Mouse (Mus musculus) left cerebral cortex, postnatal 36 days (tissue): ENCODE results near the gene Mansc4. TPM values are rescaled to one million over a fixed set of nuclear protein-coding genes. Genes with fewer than 3 reads are reported as not detected.
A peak's percentile ranks its signal among the peaks of the same experiment; 100 is the strongest.

ENCODE experiments used
- DNase-seq, 2 experiments: peaks; one replicate each; pipeline ENCODE4 v3.0.0; 2021 to 2022; ENCODE audit warnings: low spot score in 2 of 2, mixed read lengths in 1 of 2
- intact Hi-C: fragments of 180-260 bp; cut with DNase I; formaldehyde crosslinking; loops from one replicate; pipeline ENCODE4 v1.15.1; 2025
- total RNA-seq, 2 experiments: library from RNA; stranded (reverse); gene quantifications; 2 replicates each; pipeline ENCODE4 v1.2.3; 2021

Mansc4 gene
- under 1 TPM in 1 of 2 experiments, not detected in 1; 0.30 TPM for total RNA-seq

DNA sequence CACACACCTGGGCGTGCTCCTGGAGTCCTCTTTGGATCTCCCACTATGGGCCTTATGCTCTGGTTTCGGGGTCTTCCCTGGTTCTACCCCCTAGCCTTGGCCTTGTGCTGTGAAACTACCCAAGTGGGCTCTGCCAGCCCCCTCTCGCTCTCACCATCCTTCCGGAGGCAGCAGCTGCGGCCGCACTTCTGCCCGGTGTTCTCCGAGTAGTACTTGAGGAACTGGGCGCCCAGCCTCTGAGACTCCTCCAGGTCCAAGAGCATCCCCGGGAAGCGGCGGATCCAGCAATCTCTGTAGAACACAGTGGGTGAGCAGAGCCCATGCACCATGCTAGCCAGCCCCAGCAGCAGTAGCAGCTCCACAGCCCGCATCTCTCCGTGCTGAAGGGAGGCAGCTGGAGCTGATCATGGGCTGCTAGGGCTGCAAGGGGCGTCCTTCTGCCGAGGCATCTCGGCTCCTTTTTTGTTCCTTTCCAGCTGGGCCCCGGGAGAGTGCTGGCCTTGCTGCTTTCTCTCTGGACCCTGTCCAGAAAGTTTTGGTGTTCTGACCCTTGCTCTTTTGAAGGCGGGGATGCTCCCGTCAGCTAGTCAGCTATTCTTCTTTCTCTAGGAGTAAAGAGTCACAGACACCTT is at the start of gene Mansc4:
Gene Mansc4 (minus strand): TSS at position 439 of the 632 bp plus-strand sequence.
- DNase-seq = peak in 1 of 2 experiments; percentile 13
- intact Hi-C loops = no loop called here

DNA sequence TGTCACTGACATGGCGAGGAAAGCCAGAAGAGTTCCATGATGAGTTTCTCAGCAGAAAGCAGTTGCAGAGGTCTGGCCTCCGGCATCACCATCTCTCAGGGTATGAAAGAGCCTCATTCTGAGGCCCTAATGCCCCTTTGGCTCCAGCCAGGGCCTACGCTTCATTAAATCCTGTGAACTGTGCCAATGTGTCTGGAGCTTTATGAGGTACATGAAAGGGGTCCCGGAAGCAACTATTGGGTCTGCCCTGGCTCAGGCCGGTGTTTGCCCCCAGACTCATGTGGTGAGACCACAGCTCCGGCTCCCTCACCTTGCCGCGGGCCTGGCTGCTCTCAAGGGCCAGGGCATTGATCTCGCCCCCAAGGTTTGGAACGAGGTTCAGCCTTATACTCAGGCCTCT is 40.4 kb upstream of the Mansc4 start:
- intact Hi-C loops = no loop called here
- no peak for DNase-seq

DNA sequence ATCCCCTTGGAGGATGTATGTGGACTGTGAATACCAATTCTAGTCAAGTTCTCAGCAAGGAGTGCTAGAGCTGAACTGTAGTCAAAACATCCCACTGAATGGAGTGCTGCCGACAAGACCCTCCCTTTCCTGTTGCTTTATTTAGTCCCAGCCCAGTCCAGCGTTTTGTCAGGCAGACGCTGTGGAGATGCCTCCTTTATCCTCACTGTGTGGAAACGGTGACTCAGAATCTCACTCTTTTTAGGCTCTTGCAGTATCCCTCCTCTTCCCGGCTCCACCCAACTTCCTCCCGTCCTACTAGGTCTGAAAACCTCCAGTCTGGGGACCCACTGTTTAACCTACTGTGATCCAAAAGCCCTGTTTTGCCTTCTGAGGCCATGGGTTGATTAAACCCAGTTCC is 34.5 kb upstream of the Mansc4 start:
- intact Hi-C loops = no loop called here
- DNase-seq = peak in 1 of 2 experiments; percentile 19

DNA sequence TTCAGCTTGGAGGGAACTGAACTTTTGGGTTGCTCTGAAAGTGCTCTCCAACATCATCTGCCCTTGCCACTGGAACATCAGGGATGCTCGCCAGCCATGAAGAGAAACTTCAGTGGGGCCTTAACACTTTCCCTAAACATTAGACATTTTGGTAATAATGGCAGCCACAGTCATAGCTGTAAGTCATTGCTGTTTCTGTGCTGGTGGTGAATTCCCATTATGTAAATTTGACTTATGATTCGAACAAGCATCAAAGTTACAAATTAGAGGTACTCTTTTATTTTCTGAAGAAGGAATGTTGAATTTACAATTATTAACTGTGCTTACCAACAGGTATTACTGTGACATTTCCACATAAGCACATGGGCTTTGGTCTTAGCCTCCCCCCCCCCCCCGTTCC is 31.4 kb upstream of the Mansc4 start:
- no peak for DNase-seq
- intact Hi-C loops = no loop called here

DNA sequence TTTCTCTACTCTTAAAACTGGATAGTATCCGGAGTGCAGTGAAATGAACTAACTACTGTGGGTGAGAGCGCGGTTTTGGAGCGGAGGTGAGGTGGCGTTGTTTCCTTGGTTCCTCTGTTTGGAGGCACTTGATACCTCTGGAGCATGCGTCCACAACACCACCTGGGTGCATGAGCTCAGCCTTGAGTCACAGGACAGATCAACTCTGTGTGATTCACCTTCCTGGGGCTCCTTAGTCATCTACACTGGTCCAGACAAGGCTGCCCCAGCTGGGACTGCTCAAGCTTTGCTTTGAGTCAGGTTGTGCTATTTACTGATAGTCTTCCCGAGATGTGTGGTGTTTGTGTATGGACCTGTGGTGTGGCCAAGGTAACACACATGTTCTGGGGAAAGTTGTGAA is 30.9 kb upstream of the Mansc4 start:
- no peak for DNase-seq

DNA sequence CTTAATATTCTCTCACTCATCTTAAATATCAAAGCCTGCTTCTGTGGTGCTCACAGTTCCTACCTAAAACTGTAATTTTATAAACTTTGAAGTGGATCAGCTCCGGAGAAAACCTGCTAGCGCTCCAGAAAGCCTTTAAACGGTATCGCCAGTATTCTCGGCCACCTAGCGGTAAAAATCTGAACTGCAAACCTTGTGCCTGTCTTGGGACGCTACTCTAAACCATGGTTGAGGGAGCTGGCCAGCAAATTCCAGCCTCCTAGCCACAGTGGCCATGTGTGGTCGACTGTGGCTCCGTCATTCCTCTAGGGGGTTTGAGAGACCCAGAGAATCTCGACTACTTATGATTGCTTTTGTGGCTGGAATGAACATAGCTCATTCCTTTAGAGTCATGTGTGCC is 29.7 kb upstream of the Mansc4 start:
- intact Hi-C loops = no loop called here
- peak; percentile 65 to 80 for DNase-seq

More for the DNA sequence above, 30.9 kb upstream of the Mansc4 start:
- intact Hi-C loops = no loop called here

DNA sequence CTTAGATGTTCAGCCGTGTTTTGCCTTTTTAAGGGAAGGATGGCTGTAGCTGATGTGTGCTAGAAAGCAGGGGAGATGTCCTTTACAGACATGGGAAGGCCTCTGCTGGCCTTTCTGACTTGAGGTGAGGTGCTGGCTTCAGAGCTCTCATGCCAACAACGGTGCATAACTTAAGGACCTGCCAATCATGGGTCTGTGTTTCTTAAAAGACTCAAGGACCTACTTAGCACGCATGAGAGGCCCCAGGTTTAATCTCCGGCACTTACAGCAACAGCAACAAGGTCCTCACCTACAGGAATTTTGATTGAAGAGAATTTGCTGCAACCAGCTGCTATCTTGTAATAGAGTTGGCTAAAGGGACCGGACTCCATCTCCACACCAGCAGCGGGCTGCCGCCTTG is 22.5 kb upstream of the Mansc4 start:
- intact Hi-C loops = no loop called here
- no peak for DNase-seq

DNA sequence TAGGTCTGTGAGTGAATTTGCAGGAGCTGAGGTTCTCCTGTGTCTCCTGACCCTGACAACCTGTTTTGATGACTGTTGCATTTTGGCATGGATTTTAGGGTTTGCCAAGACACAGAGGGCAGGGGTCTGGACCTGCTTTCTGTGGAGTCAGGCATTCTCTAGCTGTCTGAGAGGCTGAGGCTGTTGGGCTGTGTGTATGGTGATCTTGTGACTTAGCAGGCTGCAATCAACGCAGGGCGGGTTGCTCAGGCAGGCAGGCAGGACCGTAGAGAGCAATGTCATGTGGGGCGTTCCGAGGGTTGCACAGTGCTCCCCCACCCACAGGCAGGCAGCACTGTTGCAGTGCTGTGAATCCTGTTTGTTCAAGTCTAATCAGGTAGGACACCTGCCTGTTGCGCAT is 19.9 kb upstream of the Mansc4 start:
- intact Hi-C loops = no loop called here
- DNase-seq = no peak

DNA sequence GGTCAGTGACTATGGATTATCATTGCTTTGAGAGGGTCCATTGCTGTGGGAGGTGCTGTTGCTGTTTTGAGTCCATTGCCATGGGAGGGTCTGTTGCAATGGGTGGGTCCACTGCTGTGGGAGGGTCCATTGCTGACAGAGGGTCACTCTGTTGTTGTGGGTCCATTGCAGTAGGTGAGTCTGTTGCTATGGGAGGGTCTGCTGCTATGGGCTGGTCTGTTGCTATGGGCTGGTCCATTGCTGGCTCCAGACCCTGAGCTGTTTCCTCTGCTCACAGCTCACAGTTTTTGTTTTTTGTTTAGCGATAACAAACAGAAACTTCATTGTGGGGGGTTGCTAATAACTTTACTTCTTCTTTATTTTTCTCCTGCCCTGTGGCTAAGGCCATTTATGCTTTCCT is 18.7 kb upstream of the Mansc4 start:
- no peak for DNase-seq
- intact Hi-C loops = no loop called here

DNA sequence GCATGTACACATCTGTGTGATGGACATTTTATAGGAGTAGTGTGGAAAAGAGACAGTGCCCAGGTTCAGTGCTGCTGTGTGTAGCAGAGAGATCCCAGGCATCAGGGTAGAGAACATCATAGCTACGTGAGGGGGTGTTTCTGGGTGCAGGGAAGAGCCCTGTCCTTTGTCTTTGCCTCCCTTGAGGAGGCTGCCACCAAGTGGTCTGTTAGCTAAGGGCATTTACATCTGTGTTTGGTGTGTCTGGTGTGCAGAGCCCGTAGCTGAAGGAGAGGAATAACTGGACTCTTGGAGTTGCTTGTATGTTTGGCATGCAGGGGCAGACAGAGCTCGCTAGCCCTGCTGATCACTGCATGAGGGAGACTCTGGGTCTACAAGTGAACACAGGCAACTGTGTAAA is 15.5 kb upstream of the Mansc4 start:
- intact Hi-C loops = no loop called here

DNA sequence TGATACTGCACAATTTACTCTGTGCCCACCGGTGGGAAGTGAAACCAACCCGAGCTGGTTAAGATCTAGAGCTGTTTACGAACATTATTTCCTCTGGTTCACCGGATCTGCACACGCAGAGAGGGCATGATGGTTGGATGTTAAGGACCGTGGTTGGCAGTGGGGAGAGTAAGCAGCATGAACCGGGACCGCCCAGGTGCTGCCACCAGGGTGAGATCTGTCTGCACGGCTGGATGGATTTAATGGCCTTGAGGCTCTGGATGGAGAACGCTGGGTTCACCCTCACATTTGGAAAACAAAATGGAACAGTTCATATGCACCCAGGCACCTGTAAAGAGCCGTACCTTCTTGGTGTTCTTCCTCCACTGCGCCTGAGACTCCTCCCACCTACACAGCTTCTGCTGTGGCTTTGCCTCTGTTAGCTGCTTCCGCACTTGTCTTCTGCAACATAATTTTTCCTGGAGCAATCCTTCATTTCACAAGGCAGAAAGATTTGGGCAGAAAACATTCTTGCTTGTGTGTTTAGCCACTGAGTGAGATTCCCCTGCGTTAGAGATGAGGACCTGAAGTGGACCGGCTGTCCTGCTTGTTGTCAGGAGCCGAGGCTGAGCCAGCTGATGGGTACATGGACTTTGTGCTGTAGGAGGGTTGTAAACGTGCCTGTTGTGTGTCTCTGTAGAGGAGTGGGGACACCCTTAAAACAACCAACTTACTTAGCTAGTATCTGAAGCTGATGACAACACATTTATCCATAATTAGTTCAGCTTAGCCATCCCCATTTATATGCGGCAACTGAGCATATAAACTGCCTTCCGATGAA is 12.8 kb upstream of the Mansc4 start:
- intact Hi-C loops = no loop called here
- DNase-seq = peak; percentile 15 to 33

More for the DNA sequence above, 15.5 kb upstream of the Mansc4 start:
- no peak for DNase-seq

DNA sequence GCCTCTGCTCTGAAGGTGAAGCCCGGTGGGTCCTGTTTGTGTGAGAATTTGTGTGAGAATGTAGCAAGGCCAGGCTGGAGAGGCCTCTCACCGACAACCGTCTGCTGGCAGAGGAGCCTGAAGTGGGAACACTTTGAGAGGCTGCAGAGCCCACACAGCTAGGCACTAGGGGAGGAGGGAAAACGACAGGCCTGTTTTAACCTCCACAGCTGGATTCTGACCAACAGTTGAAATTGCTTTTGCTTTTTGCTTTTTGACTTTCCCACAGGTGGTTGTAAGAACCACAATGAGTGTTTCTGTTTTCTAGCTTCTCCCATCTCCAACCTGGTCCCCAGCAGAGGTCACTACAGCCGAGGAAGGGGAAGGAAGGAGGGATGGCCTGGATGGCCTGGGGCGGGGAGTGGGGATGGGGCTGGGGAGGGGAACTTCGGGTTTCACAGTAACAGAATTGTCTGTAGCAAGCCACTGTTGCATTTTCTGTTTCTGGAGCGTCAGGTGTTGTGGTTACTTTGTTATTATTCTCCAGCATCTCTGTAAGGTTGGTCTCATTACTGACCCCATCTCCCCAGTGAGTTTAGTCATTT is 10.6 kb upstream of the Mansc4 start:
- no peak for DNase-seq
- intact Hi-C loops = no loop called here

DNA sequence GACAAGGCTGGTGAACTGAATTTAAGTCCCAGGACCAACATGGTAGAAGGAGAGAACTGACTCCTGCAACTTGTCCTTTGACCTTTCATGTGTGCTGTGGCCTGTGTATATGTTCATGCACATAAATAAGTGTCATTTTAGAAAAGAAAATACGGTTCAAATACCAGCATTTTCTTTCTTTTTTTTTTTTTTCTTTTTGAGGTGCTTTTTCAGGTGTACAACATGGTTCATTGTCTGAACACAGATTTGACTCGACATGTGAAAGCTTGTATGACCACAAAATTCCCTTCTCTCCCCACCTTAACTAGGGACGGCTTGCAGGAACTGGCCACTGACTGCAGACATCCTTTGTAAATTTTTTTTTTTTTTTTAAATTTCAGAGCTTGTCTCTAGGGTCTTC is 10.1 kb upstream of the Mansc4 start:
- intact Hi-C loops = no loop called here
- DNase-seq = no peak

DNA sequence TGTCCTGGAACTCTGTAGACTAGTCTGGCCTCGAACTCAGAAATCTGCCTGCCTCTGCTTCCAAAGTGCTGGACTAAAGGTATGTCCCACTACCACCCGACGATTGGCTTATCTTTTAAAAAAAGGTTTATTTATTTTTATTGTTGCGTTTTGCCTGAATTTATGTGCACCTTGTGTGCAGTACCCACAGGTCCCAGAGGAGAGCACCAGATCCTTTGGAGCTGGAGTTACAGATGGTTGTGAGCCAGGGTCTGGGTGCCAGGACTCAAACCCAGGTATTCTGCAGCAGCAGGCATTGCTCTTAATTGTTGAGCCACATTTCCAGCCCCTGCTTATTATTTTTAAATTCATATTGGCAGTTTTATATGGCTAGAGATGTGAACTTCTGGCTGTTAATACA is 9.3 kb upstream of the Mansc4 start:
- no peak for DNase-seq

DNA sequence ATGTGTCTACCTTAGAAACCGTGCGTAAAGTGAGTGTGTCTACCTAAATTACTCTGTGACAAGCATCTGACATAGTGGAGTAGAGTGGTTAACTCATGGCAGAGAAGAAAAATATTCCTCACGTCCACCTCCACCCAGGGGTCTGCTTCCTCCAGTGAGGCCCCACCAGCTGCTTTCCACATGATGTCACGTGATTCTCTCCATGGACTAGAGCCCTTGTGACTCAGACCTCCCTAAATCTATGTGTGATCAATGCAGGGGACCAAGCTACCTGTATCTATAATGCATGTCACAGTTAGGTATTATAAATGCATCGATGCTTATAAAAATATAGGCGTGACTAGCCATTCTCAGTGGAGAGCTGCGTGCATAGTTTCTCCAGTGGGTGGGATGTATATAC is 7.9 kb upstream of the Mansc4 start:
- intact Hi-C loops = loop anchor here (5.0 kb wide), 2 partner anchors 52 to 383 kb away; partner anchors contain the start of genes Ccdc91 and Mrps35
- no peak for DNase-seq

More for the DNA sequence above, 9.3 kb upstream of the Mansc4 start:
- intact Hi-C loops = no loop called here

DNA sequence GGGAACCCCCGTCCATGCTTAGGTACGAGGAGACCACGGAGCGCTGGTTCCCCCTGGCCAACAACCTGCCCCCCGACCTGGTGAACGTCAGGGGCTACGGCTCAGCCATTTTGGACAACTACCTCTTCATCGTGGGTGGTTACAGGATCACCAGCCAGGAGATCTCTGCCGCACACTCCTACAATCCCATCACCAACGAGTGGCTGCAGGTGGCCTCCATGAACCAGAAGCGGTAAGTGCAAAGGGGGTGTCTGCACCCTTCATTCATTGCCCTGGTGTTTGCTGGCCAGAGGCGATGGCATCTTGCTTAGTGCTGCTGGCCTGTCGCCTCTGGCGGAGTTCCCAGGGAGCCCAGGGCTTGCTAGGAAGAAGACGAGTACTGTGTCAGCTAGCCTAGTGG is 5.3 kb upstream of the Mansc4 start:
- intact Hi-C loops = loop anchor here (5.0 kb wide), 2 partner anchors 50 to 385 kb away; partner anchors contain the start of genes Ccdc91 and Mrps35
- DNase-seq = peak; percentile 60 to 63

DNA sequence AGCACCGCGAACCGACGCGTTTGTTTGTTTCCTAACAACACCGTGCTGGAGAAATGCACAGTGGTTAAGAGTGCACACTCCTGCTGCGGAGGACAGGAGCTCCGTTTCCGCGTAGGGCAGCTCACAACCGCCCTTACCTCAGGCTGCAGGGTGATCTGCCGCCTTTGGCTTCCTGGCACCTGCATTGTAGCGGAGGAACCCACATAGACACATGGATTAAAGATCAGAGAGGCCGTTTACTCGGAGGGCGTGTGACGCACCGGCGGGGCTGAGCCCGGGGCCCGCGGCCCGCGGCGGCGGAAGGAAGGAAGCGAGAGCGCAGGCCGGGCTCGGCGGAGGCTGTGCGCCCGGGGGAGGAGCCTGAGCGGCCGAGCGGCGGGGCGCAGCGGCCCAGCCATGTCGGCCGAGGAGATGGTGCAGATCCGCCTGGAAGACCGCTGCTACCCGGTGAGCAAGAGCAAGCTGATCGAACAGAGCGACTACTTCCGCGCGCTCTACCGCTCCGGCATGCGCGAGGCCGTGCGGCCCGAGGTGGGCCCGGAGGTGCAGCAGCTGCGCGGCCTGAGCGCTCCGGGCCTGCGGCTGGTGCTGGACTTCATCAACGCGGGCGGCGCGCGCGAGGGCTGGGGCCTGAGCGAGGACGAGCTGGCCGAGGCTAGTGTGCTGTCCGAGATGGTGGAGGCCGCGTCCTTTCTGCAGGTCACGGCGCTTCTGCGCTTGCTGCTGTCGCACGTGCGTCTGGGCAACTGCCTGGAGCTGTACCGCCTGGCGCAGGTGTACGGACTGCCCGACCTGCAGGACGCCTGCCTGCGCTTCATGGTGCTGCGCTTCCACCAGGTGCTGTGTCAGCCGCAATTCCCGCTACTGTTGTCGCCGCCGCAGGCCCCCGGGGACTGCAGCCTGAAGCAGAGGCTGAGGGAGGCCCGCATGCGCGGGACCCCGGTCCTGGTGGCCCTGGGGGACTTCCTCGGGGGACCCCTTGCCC is 4.6 kb upstream of the Mansc4 start, which contains the start of gene Klhl42:
Gene Klhl42 (plus strand): TSS at position 244 of the 985 bp plus-strand sequence.
- intact Hi-C loops = loop anchor here (5.0 kb wide), 2 partner anchors 49 to 386 kb away; partner anchors contain the start of genes Ccdc91 and Mrps35
- DNase-seq = peak; percentile 79 to 84

DNA sequence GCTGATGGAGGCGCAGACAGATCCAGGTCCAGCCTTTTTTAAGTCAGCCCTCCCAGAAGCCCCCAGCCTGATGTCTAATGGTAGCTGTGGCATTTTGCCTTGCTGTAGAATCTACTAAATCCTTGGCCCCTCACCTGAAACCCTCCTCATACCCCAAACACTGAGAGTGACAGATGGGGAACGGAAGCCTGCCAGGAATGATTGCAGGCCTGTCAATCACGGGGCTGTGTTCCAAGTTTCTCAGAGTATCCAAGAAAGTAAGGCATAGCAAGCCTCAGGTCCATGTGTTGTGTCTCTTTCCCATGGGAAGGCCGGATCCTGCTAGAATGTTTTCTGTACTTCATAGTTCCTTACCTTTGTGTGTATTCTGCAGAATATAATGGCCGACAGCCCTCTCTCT is 3.4 kb upstream of the Mansc4 start:
- intact Hi-C loops = loop anchor here (5.0 kb wide), 2 partner anchors 48 to 387 kb away; partner anchors contain the start of genes Ccdc91 and Mrps35
- DNase-seq = no peak

DNA sequence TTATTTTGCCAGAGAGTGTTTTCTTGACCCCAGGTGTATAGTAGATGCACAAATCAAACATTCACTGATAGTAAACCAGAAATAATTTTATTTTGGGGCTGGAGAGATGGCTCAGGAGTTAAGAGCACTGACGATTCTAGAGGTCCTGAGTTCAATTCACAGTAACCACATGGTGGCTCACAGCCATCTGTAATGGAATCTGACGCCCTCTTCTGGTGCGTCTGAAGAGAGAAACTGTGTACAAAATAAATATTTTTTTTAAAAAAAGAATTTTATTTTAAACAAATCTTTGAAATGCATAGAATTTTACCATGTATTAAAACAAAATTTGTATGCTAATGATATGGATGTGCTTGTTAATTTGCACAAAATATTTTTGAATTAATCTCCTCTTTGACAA is 1.7 kb upstream of the Mansc4 start:
- no peak for DNase-seq
- intact Hi-C loops = no loop called here
